Mouse (Mus musculus): ENCODE data around the gene Polr2l.
A peak's percentile ranks its signal among the peaks of the same experiment; 100 is the strongest.

- TF ChIP-seq POLR2A (IDR thresholded peaks at IDR 0.05; ENCODE audit: control insufficient read depth, extremely low read depth, insufficient read depth, low read length, poor library complexity) (no peak), CTCF (IDR thresholded peaks at IDR 0.05; ENCODE audit: borderline replicate concordance, control insufficient read depth, extremely low read depth, insufficient read depth, low read length, poor library complexity) (0 out of 2 replicates have a peak, but pooled peaks have one; percentile 28)
These were observed 13.2 kb downstream of the Polr2l start for GRCm38 (mm10) chr7:141461521-141462332.

Data from thymus, adult 2 months (tissue).